Mouse (Mus musculus) kidney, adult 2 months (tissue): ENCODE results near the gene Tenm3.
A peak's percentile ranks its signal among the peaks of the same experiment; 100 is the strongest.

Experiments used
- CTCF ChIP-seq: fragments of 200-500 bp; conservative IDR thresholded peaks from 2 replicates; pipeline ENCODE4 v1.5.1; 2011; ENCODE audit warnings: low read depth, mild to moderate bottlenecking, control low read depth, low read length, moderate library complexity, mixed read lengths; ENCODE audit not compliant: insufficient read depth, insufficient read length
- POLR2A ChIP-seq: fragments of 200-500 bp; IDR thresholded peaks from one replicate; pipeline ENCODE4 v1.6.1; 2011; ENCODE audit warnings: low read depth, low read length, control low read depth

DNA sequence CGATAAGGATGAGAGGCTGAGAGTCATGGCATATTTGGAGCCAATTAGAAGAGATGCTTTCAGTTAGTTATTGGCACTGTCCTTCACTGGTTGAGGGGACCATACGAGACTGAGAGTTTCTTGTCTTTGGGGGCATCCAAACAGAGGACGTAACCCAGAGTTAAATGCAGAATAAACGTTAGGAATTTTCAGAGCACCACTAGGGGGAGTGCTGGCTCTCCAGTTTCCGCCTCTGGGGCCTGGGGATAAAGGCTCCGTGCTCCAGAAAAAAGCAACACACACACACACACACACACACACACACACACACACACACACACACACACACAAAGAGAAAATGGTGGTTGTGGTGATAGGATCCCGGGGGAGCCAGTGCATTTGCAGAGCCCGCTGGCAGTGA lies 636.8 kb downstream of the Tenm3 start:
- TF ChIP-seq POLR2A (no peak), CTCF (0 out of 2 replicates have a peak, but pooled peaks have one; percentile 7)
